Mouse (Mus musculus): ENCODE measurements around the gene Ccdc9.

- no peak for TF ChIP-seq MYOG (IDR thresholded peaks at IDR 0.05; ENCODE audit: control insufficient read depth, extremely low read depth, insufficient read length)
- no peak for TF ChIP-seq USF1 (IDR thresholded peaks at IDR 0.05; ENCODE audit: low read depth)
- TF ChIP-seq CTCF (IDR thresholded peaks at IDR 0.05; ENCODE audit: control insufficient read depth, insufficient read depth, insufficient read length) = no peak
- no peak for TF ChIP-seq MAX (IDR thresholded peaks at IDR 0.05)
These were observed 24.9 kb upstream of the Ccdc9 start for GRCm38 (mm10) chr7:16311453-16312004.
